Mouse (Mus musculus): ENCODE measurements around the gene Pkd2.
"Not testable (repeated sequence)": the region's sequence is repeated elsewhere in the genome, so short reads cannot be mapped to it uniquely, and the experiment has no call there.

The Pkd2 gene

GRCm38 (mm10) chr5:104458832-104459705, at the start of gene Pkd2:
TSS of gene Pkd2 (plus strand) at chr5:104459450.
- peak; percentile 48 to 69 for DNase-seq (ENCODE audit: low spot score in 2 of 2)

- no peak for DNase-seq (ENCODE audit: low spot score in 2 of 2)
Measured at GRCm38 (mm10) chr5:104415999-104416398, 43.3 kb upstream of the Pkd2 start.

GRCm38 (mm10) chr5:104417028-104417427, 42.2 kb upstream of the Pkd2 start:
- DNase-seq (ENCODE audit: low spot score in 2 of 2), result no peak

- no peak for DNase-seq (ENCODE audit: low spot score in 2 of 2)
Measured at GRCm38 (mm10) chr5:104417721-104418120, 41.5 kb upstream of the Pkd2 start.

GRCm38 (mm10) chr5:104422039-104422438, 37.2 kb upstream of the Pkd2 start:
- DNase-seq (ENCODE audit: low spot score in 2 of 2), result no peak

- DNase-seq (ENCODE audit: low spot score in 2 of 2), result no peak
Measured at GRCm38 (mm10) chr5:104423861-104424260, 35.4 kb upstream of the Pkd2 start.

- no peak for DNase-seq (ENCODE audit: low spot score in 2 of 2)
Measured at GRCm38 (mm10) chr5:104425949-104426348, 33.3 kb upstream of the Pkd2 start.

GRCm38 (mm10) chr5:104432886-104433285, 26.4 kb upstream of the Pkd2 start:
- DNase-seq (ENCODE audit: low spot score in 2 of 2), result peak; percentile 32 to 39

- DNase-seq (ENCODE audit: low spot score in 2 of 2), result no peak
Measured at GRCm38 (mm10) chr5:104433968-104434565, 25.2 kb upstream of the Pkd2 start.

GRCm38 (mm10) chr5:104434835-104435301, 24.4 kb upstream of the Pkd2 start, which contains the start of gene Spp1:
TSS of gene Spp1 (plus strand) at chr5:104435118.
- DNase-seq (ENCODE audit: low spot score in 2 of 2), result no peak

- DNase-seq (ENCODE audit: low spot score in 2 of 2), result no peak
Measured at GRCm38 (mm10) chr5:104436406-104437076, 22.7 kb upstream of the Pkd2 start.

- no peak for DNase-seq (ENCODE audit: low spot score in 2 of 2)
Measured at GRCm38 (mm10) chr5:104442396-104442795, 16.9 kb upstream of the Pkd2 start.

- no peak for DNase-seq (ENCODE audit: low spot score in 2 of 2)
Measured at GRCm38 (mm10) chr5:104442850-104443249, 16.4 kb upstream of the Pkd2 start.

- peak; percentile 81 to 83 for DNase-seq (ENCODE audit: low spot score in 2 of 2)
Measured at GRCm38 (mm10) chr5:104446156-104446555, 13.1 kb upstream of the Pkd2 start.

GRCm38 (mm10) chr5:104448346-104448745, 10.9 kb upstream of the Pkd2 start:
- DNase-seq (ENCODE audit: low spot score in 2 of 2), result not testable (repeated sequence)

GRCm38 (mm10) chr5:104449491-104449890, 9.8 kb upstream of the Pkd2 start:
- DNase-seq (ENCODE audit: low spot score in 2 of 2), result no peak

GRCm38 (mm10) chr5:104453075-104453474, 6.2 kb upstream of the Pkd2 start:
- DNase-seq (ENCODE audit: low spot score in 2 of 2), result no peak

- DNase-seq (ENCODE audit: low spot score in 2 of 2), result no peak
Measured at GRCm38 (mm10) chr5:104454564-104454963, 4.7 kb upstream of the Pkd2 start.

- peak; percentile 73 to 78 for DNase-seq (ENCODE audit: low spot score in 2 of 2)
Measured at GRCm38 (mm10) chr5:104459706-104460455, 631 bp downstream of the Pkd2 start.

- no peak for DNase-seq (ENCODE audit: low spot score in 2 of 2)
Measured at GRCm38 (mm10) chr5:104460456-104460838, 1.2 kb downstream of the Pkd2 start.

- peak in 1 of 2 experiments; percentile 27 for DNase-seq (ENCODE audit: low spot score in 2 of 2)
Measured at GRCm38 (mm10) chr5:104460856-104461255, 1.6 kb downstream of the Pkd2 start.

- DNase-seq (ENCODE audit: low spot score in 2 of 2), result no peak
Measured at GRCm38 (mm10) chr5:104465279-104465678, 6.0 kb downstream of the Pkd2 start.

Data from right cerebral cortex, adult 2 months (tissue).